Mouse (Mus musculus) liver, embryonic 14.5 days (tissue): ENCODE results near the gene Mmp9. TPM values are rescaled to one million over a fixed set of nuclear protein-coding genes. Genes with fewer than 3 reads are reported as not detected.
A peak's percentile ranks its signal among the peaks of the same experiment; 100 is the strongest.

ENCODE experiments used
- ATAC-seq: fragments of 200-750 bp; cut with Nextera tagmentation; 2 replicates; pipeline ENCODE4 v1.8.0; 2017; ENCODE audit warnings: moderate number of reproducible peaks, mild to moderate bottlenecking, moderate library complexity; ENCODE audit not compliant: insufficient read depth
- DNase-seq, 3 experiments: peaks; one replicate each; pipeline ENCODE4 v3.0.0-alpha.2; 2012 to 2013; ENCODE audit warnings: low read depth in 3 of 3, low spot score in 3 of 3
- H3K27ac ChIP-seq: fragments of 300-500 bp; sonication (generic); 2 replicates; pipeline ENCODE4 v1.5.1; 2014; ENCODE audit warnings: moderate library complexity, mild to moderate bottlenecking, control low read depth, inconsistent platforms
- H3K27me3 ChIP-seq: fragments of 300-500 bp; sonication (generic); 2 replicates; pipeline ENCODE4 v1.6.1; 2014; ENCODE audit warnings: mild to moderate bottlenecking, low read length, moderate library complexity; ENCODE audit not compliant: control insufficient read depth, insufficient read depth
- H3K36me3 ChIP-seq: fragments of 300-500 bp; sonication (generic); replicated peaks from 2 replicates; pipeline ENCODE4 v1.6.1; 2014; ENCODE audit warnings: low read depth; ENCODE audit not compliant: control insufficient read depth, insufficient read depth
- H3K4me1 ChIP-seq, 2 experiments: fragments of 200-500 bp in 1 of 2; fragments of 300-500 bp in 1 of 2; sonication (generic) in 1 of 2; replicated peaks; 2 replicates each; pipeline ENCODE4 v1.6.1; 2012 to 2014; ENCODE audit warnings: antibody characterized with exemption in 1 of 2, inconsistent platforms in 1 of 2, low read length in 1 of 2; ENCODE audit not compliant: control insufficient read depth in 2 of 2, insufficient read depth in 2 of 2
- H3K4me2 ChIP-seq: fragments of 300-500 bp; sonication (generic); 2 replicates; pipeline ENCODE4 v1.6.1; 2014; ENCODE audit warnings: low read depth, mild to moderate bottlenecking, control low read depth, moderate library complexity
- H3K4me3 ChIP-seq, 2 experiments: fragments of 200-500 bp in 1 of 2; fragments of 300-500 bp in 1 of 2; sonication (generic) in 1 of 2; 2 replicates each; pipeline ENCODE4 v1.5.1; 2012 to 2014; ENCODE audit warnings: low read depth in 2 of 2, low read length in 2 of 2, mild to moderate bottlenecking in 2 of 2, control low read depth in 1 of 2, inconsistent platforms in 1 of 2, moderate library complexity in 1 of 2; ENCODE audit not compliant: insufficient read depth in 1 of 2
- H3K9ac ChIP-seq: fragments of 300-500 bp; sonication (generic); replicated peaks from 2 replicates; pipeline ENCODE4 v1.6.1; 2014; ENCODE audit warnings: mild to moderate bottlenecking, control low read depth, moderate library complexity
- H3K9me3 ChIP-seq: fragments of 300-500 bp; sonication (generic); 2 replicates; pipeline ENCODE4 v1.6.1; 2016; ENCODE audit warnings: low read length, mixed read lengths; ENCODE audit not compliant: control insufficient read depth
- CTCF ChIP-seq: IDR thresholded peaks from 2 replicates; pipeline ENCODE4 v1.5.1; 2016; ENCODE audit warnings: antibody characterized with exemption, low read depth, control low read depth
- EP300 ChIP-seq: IDR thresholded peaks from 2 replicates; pipeline ENCODE4 v1.6.1; 2016; ENCODE audit warnings: antibody characterized with exemption, low read depth
- WGBS: fragments of 180-500 bp; shearing (Covaris S2); extraction: QIAGEN DNeasy Blood & Tissue Kit; methylation state at CpG from one replicate; pipeline ENCODE4 v1.1.7; 2014; ENCODE audit not compliant: insufficient replicate concordance; 5-methylcytosine and 5-hydroxymethylcytosine counted together
- polyA plus RNA-seq, 2 experiments: library from polyadenylated mRNA; depleted of rRNA in 1 of 2; stranded (reverse) in 1 of 2; unstranded in 1 of 2; fragments of >200 nt; fragmentation: Nextera tagmentation in 1 of 2; extraction: Ambion mirVana in 1 of 2; gene quantifications; 2 replicates each; pipeline versions ENCODE4 v1.2.1 to v1.2.3; 2012 to 2014

Gene Mmp9
- polyA plus RNA-seq, 2 experiments: 0.97 to 1.2 TPM

DNA sequence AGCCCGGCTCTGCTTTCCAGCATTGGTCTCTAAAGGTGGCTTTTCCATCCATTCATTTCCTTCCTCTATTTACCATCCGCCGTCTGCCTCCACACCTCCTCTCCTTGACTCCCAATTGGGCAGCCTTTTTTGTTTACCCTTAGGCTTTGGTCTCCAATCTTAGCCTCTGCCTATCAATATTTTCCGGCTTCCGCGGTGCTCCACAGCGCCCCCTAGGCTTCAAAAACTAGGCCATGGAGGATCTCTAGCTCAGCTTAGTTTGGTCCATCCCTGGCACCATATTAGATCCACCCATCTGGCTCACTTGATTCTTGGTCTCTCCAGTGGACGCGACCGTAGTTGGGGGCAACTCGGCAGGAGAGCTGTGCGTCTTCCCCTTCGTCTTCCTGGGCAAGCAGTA is 9.9 kb downstream of the Mmp9 start:
- no peaks in the 10 kb centered on the region for H3K9me3 ChIP-seq
- WGBS: 17% methylated on average over 13 of the region's 13 CpGs
- no peaks in the 10 kb centered on the region for H3K4me1 ChIP-seq
- no peak for DNase-seq
- peak; percentile 73 for TF ChIP-seq CTCF
- no peak for TF ChIP-seq EP300
- no peak overlapping the region for H3K4me3 ChIP-seq
- H3K27ac ChIP-seq: no peak overlapping the region
- no peak overlapping the region for H3K9ac ChIP-seq
- H3K36me3 ChIP-seq: no peaks in the 10 kb centered on the region
- H3K4me2 ChIP-seq: no peak overlapping the region
- H3K27me3 ChIP-seq: peaks cover 44% of the 10 kb centered on the region
- no peak for ATAC-seq

DNA sequence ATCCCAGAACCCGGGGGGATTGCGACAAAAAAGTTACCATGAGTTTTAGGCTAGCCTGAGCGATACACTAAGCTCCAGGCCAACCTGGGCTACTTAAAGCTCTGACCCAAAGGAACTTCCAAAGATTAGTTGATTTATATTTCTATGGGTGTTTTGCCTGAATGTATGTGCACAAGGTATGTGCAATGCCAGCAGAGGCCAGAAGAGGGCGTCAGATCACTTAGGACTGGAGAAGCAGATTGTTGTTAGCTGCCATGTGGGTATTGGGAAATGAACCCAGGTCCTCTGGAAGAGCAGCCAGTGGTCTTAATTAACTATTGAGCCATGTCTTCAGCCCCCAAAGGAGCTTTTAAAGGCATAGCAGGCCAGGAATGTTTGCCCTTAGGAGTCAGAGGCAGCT is 11.2 kb downstream of the Mmp9 start:
- no peak for DNase-seq
- no peak overlapping the region for H3K4me2 ChIP-seq
- no peak overlapping the region for H3K4me3 ChIP-seq
- H3K4me1 ChIP-seq: no peaks in the 10 kb centered on the region
- 67% methylated on average over 4 of the region's 4 CpGs for WGBS
- no peak overlapping the region for H3K27ac ChIP-seq
- H3K27me3 ChIP-seq: peaks cover 44% of the 10 kb centered on the region
- no peak overlapping the region for H3K9ac ChIP-seq
- H3K9me3 ChIP-seq: no peaks in the 10 kb centered on the region
- no peaks in the 10 kb centered on the region for H3K36me3 ChIP-seq
- ATAC-seq: no peak
- peak; percentile 58 for TF ChIP-seq CTCF
- TF ChIP-seq EP300: no peak

DNA sequence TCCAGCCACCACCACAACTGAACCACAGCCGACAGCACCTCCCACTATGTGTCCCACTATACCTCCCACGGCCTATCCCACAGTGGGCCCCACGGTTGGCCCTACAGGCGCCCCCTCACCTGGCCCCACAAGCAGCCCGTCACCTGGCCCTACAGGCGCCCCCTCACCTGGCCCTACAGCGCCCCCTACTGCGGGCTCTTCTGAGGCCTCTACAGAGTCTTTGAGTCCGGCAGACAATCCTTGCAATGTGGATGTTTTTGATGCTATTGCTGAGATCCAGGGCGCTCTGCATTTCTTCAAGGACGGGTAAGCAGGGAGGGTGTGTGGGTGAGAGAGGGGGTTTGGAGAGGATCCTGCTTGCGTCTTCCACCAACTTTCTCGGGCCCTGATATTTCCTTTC is 11.9 kb downstream of the Mmp9 start:
- Histone ChIP-seq H3K4me1 (no peaks in the 10 kb centered on the region), H3K4me3 (no peak overlapping the region), H3K36me3 (no peaks in the 10 kb centered on the region), H3K9me3 (no peaks in the 10 kb centered on the region), H3K27ac (no peak overlapping the region), H3K9ac (no peak overlapping the region), H3K27me3 (peaks cover 38% of the 10 kb centered on the region), H3K4me2 (no peak overlapping the region)
- no peak for TF ChIP-seq EP300
- TF ChIP-seq CTCF: peak; percentile 32; the same call in 1 of the 2 replicates
- 25% methylated on average over 13 of the region's 13 CpGs for WGBS
- DNase-seq: no peak
- ATAC-seq: no peak

DNA sequence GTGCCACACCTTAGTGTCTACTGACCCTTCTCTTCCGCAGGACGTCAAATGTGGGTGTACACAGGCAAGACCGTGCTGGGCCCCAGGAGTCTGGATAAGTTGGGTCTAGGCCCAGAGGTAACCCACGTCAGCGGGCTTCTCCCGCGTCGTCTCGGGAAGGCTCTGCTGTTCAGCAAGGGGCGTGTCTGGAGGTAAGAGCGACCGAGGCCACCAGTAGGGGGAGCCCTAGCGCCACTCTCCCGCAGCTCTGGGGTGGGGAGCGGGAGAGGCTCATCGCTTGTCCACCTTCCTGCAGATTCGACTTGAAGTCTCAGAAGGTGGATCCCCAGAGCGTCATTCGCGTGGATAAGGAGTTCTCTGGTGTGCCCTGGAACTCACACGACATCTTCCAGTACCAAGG is 12.6 kb downstream of the Mmp9 start:
- H3K9me3 ChIP-seq: no peaks in the 10 kb centered on the region
- DNase-seq: peak in 2 of 3 experiments; percentile 41 to 44
- no peaks in the 10 kb centered on the region for H3K36me3 ChIP-seq
- no peak overlapping the region for H3K9ac ChIP-seq
- peaks cover 32% of the 10 kb centered on the region for H3K27me3 ChIP-seq
- TF ChIP-seq CTCF (peak; percentile 94), EP300 (no peak)
- under 1% methylated on average over 21 of the region's 21 CpGs for WGBS
- ATAC-seq: peak; percentile 51
- H3K4me1 ChIP-seq: no peaks in the 10 kb centered on the region
- H3K4me2 ChIP-seq: no peak overlapping the region
- no peak overlapping the region for H3K4me3 ChIP-seq
- no peak overlapping the region for H3K27ac ChIP-seq

DNA sequence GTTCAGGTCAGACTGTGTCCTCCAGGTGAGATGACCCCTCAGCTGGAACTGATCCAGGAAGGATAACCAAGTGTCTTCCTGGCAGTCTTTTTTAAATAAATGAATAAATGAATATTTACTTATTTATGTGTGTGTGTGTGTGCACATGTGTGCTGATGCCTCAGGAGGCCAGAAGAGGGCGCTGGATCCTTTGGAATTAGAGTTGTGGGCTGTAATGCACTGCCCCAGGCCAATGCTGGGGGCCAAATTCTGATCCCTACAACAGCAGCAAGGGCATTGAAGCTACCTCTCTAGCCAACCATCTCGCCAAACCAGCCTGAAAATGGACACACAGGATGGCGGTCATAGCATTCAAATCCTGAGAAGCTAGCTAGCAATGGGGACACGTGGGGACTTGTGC is 15.1 kb downstream of the Mmp9 start:
- no peak for DNase-seq

More for the DNA sequence above, 15.1 kb downstream of the Mmp9 start:
- Histone ChIP-seq H3K4me3 (no peak overlapping the region), H3K9me3 (no peaks in the 10 kb centered on the region), H3K27me3 (peaks cover 7% of the 10 kb centered on the region), H3K9ac (no peak overlapping the region), H3K4me1 (peaks cover 0 to 3% of the 10 kb centered on the region in 2 experiments; a peak in 2 of 4 replicates), H3K27ac (no peak overlapping the region), H3K36me3 (no peaks in the 10 kb centered on the region), H3K4me2 (no peak overlapping the region)
- no peak for TF ChIP-seq CTCF
- TF ChIP-seq EP300: no peak
- WGBS: 47% methylated on average over 4 of the region's 4 CpGs
- ATAC-seq: no peak
